Mouse (Mus musculus) olfactory bulb, adult 2 months (tissue): ENCODE measurements around the gene Col4a2.

Experiments used
- CTCF ChIP-seq: fragments of 200-500 bp; IDR thresholded peaks from 2 replicates; pipeline ENCODE4 v1.5.1; 2012; ENCODE audit warnings: low read depth, mild to moderate bottlenecking, low read length, moderate library complexity; ENCODE audit not compliant: insufficient read depth
- POLR2A ChIP-seq: fragments of 200-500 bp; IDR thresholded peaks from 2 replicates; pipeline ENCODE4 v1.6.1; 2012; ENCODE audit warnings: mild to moderate bottlenecking, low read depth, low read length, moderate library complexity; ENCODE audit not compliant: insufficient read depth

GRCm38 (mm10) chr8:11270826-11271225, 41.8 kb upstream of the Col4a2 start:
- no peak for TF ChIP-seq CTCF
- no peak for TF ChIP-seq POLR2A
